Comparison of ENCODE assay signal across 47 mouse cellular contexts in genomic region chr11:117854241-117854640, GRCm38 (mm10). TPM values are rescaled to one million over a fixed set of nuclear protein-coding genes. Genes with fewer than 3 reads are reported as not detected.
"Had no signal": no experiment of that assay in that cellular context is flagged by ENCODE, and none has a peak within 500 bp of the region (broad histone marks: within the 10 kb centered on the region; RNA-seq: fewer than 3 reads in every experiment).

No protein-coding gene starts in this region.

- H3K9me3 ChIP-seq: heart, embryonic 10.5 days; heart, embryonic 12.5 days; heart, embryonic 13.5 days; heart, embryonic 15.5 days; hindbrain, embryonic 12.5 days; hindbrain, embryonic 13.5 days; hindbrain, embryonic 15.5 days; intestine, embryonic 15.5 days had no signal

- H3K4me2 ChIP-seq: heart, embryonic 11.5 days; heart, embryonic 12.5 days; heart, embryonic 13.5 days; heart, embryonic 15.5 days; hindbrain, embryonic 12.5 days; hindbrain, embryonic 13.5 days; hindbrain, embryonic 14.5 days; hindbrain, embryonic 15.5 days; intestine, embryonic 15.5 days had no signal

- H3K27me3 ChIP-seq: intestine, embryonic 15.5 days had no signal

- ATAC-seq: hindbrain, embryonic 16.5 days; hindbrain, postnatal 0 days; inflammation-experienced regulatory T-cells, adult 6 months; intestine, embryonic 15.5 days; intestine, embryonic 16.5 days; intestine, postnatal 0 days had no signal

- H3K9ac ChIP-seq: heart, embryonic 12.5 days; heart, embryonic 13.5 days; heart, embryonic 15.5 days; hindbrain, embryonic 12.5 days; hindbrain, embryonic 13.5 days; hindbrain, embryonic 14.5 days; hindbrain, embryonic 15.5 days; intestine, embryonic 15.5 days had no signal

- DNase-seq: heart, postnatal 10 days; heart, postnatal 14 days; heart, postnatal 36 days; kidney, adult 11 months; kidney, adult 18-20 months; kidney, adult 2 months; kidney, adult 8-10 months; kidney, adult 9 months; kidney, postnatal 10 days; kidney, postnatal 14 days; kidney, postnatal 25 days; kidney, postnatal 36 days; kidney, postnatal 4 days; layer of hippocampus, adult 9-11 months; layer of hippocampus, postnatal 36 days had no signal

- H3K36me3 ChIP-seq: hindbrain, embryonic 15.5 days had no signal

- H3K4me3 ChIP-seq: heart, embryonic 10.5 days; heart, embryonic 12.5 days; heart, embryonic 13.5 days; heart, embryonic 15.5 days; hindbrain, embryonic 10.5 days; hindbrain, embryonic 12.5 days; hindbrain, embryonic 13.5 days; hindbrain, embryonic 15.5 days; intestine, embryonic 15.5 days; layer of hippocampus, adult 2 months; left cerebral cortex, adult 2 months had no signal

- H3K27ac ChIP-seq: heart, embryonic 10.5 days; heart, embryonic 13.5 days; heart, embryonic 15.5 days; hindbrain, embryonic 10.5 days; hindbrain, embryonic 12.5 days; hindbrain, embryonic 13.5 days; hindbrain, embryonic 14.5 days; hindbrain, embryonic 15.5 days; hindbrain, postnatal 0 days; intestine, embryonic 15.5 days; kidney, postnatal 0 days; layer of hippocampus, adult 2 months; left cerebral cortex, adult 2 months had no signal

RNA-seq across cellular contexts. Expression of gene Tmem235, which starts 6.3 kb away (rescaled TPM):
- total RNA-seq: heart, postnatal 10 days; heart, postnatal 14 days; heart, postnatal 25 days; heart, postnatal 36 days; hematopoietic stem cell, adult 5-6 weeks; layer of hippocampus, adult 18-20 months; layer of hippocampus, adult 2 months; layer of hippocampus, postnatal 14 days; layer of hippocampus, postnatal 25 days; left cerebral cortex, adult 18-20 months had no signal
- polyA plus RNA-seq: heart, embryonic 10.5 days; heart, embryonic 11.5 days; heart, embryonic 12.5 days; heart, embryonic 13.5 days; heart, embryonic 14.5 days; heart, embryonic 15.5 days; heart, embryonic 16.5 days; heart, postnatal 0 days; hindbrain, embryonic 10.5 days; hindbrain, embryonic 11.5 days; hindbrain, embryonic 12.5 days; hindbrain, embryonic 13.5 days; hindbrain, embryonic 14.5 days; hindbrain, embryonic 15.5 days; hindbrain, postnatal 0 days; inflammation-experienced regulatory T-cells, adult 6 months; intestine, embryonic 14.5 days; intestine, embryonic 15.5 days; intestine, postnatal 0 days; kidney, embryonic 14.5 days; kidney, embryonic 16.5 days; kidney, postnatal 0 days had no signal
